Mouse (Mus musculus): ENCODE data around the gene Vegfb. TPM values are rescaled to one million over a fixed set of nuclear protein-coding genes. Genes with fewer than 3 reads are reported as not detected.
A peak's percentile ranks its signal among the peaks of the same experiment; 100 is the strongest.

The Vegfb gene
- total RNA-seq, 1 experiment: 10.0 TPM

- Histone ChIP-seq H3K27ac (ENCODE audit: insufficient read depth, low read depth, low read length, poor library complexity, severe bottlenecking) (peak overlapping the region; percentile 57; the same call in 1 of the 2 replicates), H3K4me3 (ENCODE audit: insufficient read depth in 1 of 2, low read depth in 1 of 2, low read length in 2 of 2, poor library complexity in 1 of 2, severe bottlenecking in 1 of 2) (no peak overlapping the region), H3K36me3 (ENCODE audit: control insufficient read depth, insufficient read depth, low read length, poor library complexity, severe bottlenecking) (no peaks in the 10 kb centered on the region; the same call in 1 of the 2 replicates), H3K4me1 (ENCODE audit: control insufficient read depth in 2 of 2, insufficient read depth in 2 of 2, low read length in 2 of 2, poor library complexity in 1 of 2) (peaks cover 0 to 18% of the 10 kb centered on the region in 2 experiments; a peak in 3 of 4 replicates), H3K9ac (ENCODE audit: insufficient read depth, low read depth, low read length, poor library complexity, severe bottlenecking) (peak overlapping the region; percentile 48; the same call in 1 of the 2 replicates), H3K9me3 (ENCODE audit: control insufficient read depth, insufficient read depth, low read depth, low read length) (no peaks in the 10 kb centered on the region)
- in situ Hi-C loops (cut with MboI; ENCODE audit: low sequenced_read_pairs in 2 of 2, unreplicated experiment in 2 of 2): no loop called here
- TF ChIP-seq CHD2 (IDR thresholded peaks at IDR 0.05; ENCODE audit: low read depth, low read length) (no peak), ZC3H11A (IDR thresholded peaks at IDR 0.05; ENCODE audit: borderline replicate concordance, low read depth, low read length) (no peak), ZNF384 (IDR thresholded peaks at IDR 0.05; ENCODE audit: low read depth, low read length) (no peak), HCFC1 (IDR thresholded peaks at IDR 0.05; ENCODE audit: borderline replicate concordance, insufficient read depth, low read length) (no peak), MAFK (IDR thresholded peaks at IDR 0.05; ENCODE audit: insufficient read depth, low read depth, low read length) (no peak)
- no peak for DNase-seq (ENCODE audit: low read depth, low spot score)
Observed at GRCm38 (mm10) chr19:6947742-6948141, 39.7 kb downstream of the Vegfb start.

GRCm38 (mm10) chr19:6943709-6944108 is 43.7 kb downstream of the Vegfb start:
- peaks cover 0 to 16% of the 10 kb centered on the region in 2 experiments; a peak in 3 of 4 replicates for H3K4me1 ChIP-seq (ENCODE audit: control insufficient read depth in 2 of 2, insufficient read depth in 2 of 2, low read length in 2 of 2, poor library complexity in 1 of 2)
- no peak overlapping the region; the same call in 1 of the 2 replicates for H3K9ac ChIP-seq (ENCODE audit: insufficient read depth, low read depth, low read length, poor library complexity, severe bottlenecking)
- in situ Hi-C loops (cut with MboI; ENCODE audit: low sequenced_read_pairs in 2 of 2, unreplicated experiment in 2 of 2): no loop called here
- no peaks in the 10 kb centered on the region for H3K9me3 ChIP-seq (ENCODE audit: control insufficient read depth, insufficient read depth, low read depth, low read length)
- no peaks in the 10 kb centered on the region for H3K36me3 ChIP-seq (ENCODE audit: control insufficient read depth, insufficient read depth, low read length, poor library complexity, severe bottlenecking)
- DNase-seq (ENCODE audit: low read depth, low spot score): no peak
- TF ChIP-seq ZNF384 (IDR thresholded peaks at IDR 0.05; ENCODE audit: low read depth, low read length) (no peak), ZC3H11A (IDR thresholded peaks at IDR 0.05; ENCODE audit: borderline replicate concordance, low read depth, low read length) (no peak), HCFC1 (IDR thresholded peaks at IDR 0.05; ENCODE audit: borderline replicate concordance, insufficient read depth, low read length) (no peak), CHD2 (IDR thresholded peaks at IDR 0.05; ENCODE audit: low read depth, low read length) (no peak), MAFK (IDR thresholded peaks at IDR 0.05; ENCODE audit: insufficient read depth, low read depth, low read length) (no peak)
- H3K27ac ChIP-seq (ENCODE audit: insufficient read depth, low read depth, low read length, poor library complexity, severe bottlenecking): no peak overlapping the region
- no peak overlapping the region for H3K4me3 ChIP-seq (ENCODE audit: insufficient read depth in 1 of 2, low read depth in 1 of 2, low read length in 2 of 2, poor library complexity in 1 of 2, severe bottlenecking in 1 of 2)

GRCm38 (mm10) chr19:6942764-6943163 is 44.7 kb downstream of the Vegfb start:
- Histone ChIP-seq H3K4me3 (ENCODE audit: insufficient read depth in 1 of 2, low read depth in 1 of 2, low read length in 2 of 2, poor library complexity in 1 of 2, severe bottlenecking in 1 of 2) (peak overlapping the region; percentile 35 to 43), H3K9me3 (ENCODE audit: control insufficient read depth, insufficient read depth, low read depth, low read length) (no peaks in the 10 kb centered on the region), H3K9ac (ENCODE audit: insufficient read depth, low read depth, low read length, poor library complexity, severe bottlenecking) (peak overlapping the region; percentile 25; the same call in 1 of the 2 replicates), H3K4me1 (ENCODE audit: control insufficient read depth in 2 of 2, insufficient read depth in 2 of 2, low read length in 2 of 2, poor library complexity in 1 of 2) (peaks cover 0 to 10% of the 10 kb centered on the region in 2 experiments; a peak in 1 of 4 replicates), H3K36me3 (ENCODE audit: control insufficient read depth, insufficient read depth, low read length, poor library complexity, severe bottlenecking) (no peaks in the 10 kb centered on the region), H3K27ac (ENCODE audit: insufficient read depth, low read depth, low read length, poor library complexity, severe bottlenecking) (no peak overlapping the region)
- no peak for DNase-seq (ENCODE audit: low read depth, low spot score)
- in situ Hi-C loops (cut with MboI; ENCODE audit: low sequenced_read_pairs in 2 of 2, unreplicated experiment in 2 of 2): no loop called here
- TF ChIP-seq ZC3H11A (IDR thresholded peaks at IDR 0.05; ENCODE audit: borderline replicate concordance, low read depth, low read length): no peak
- TF ChIP-seq MAFK (IDR thresholded peaks at IDR 0.05; ENCODE audit: insufficient read depth, low read depth, low read length): no peak
- no peak for TF ChIP-seq HCFC1 (IDR thresholded peaks at IDR 0.05; ENCODE audit: borderline replicate concordance, insufficient read depth, low read length)
- no peak for TF ChIP-seq ZNF384 (IDR thresholded peaks at IDR 0.05; ENCODE audit: low read depth, low read length)
- TF ChIP-seq CHD2 (IDR thresholded peaks at IDR 0.05; ENCODE audit: low read depth, low read length): no peak

GRCm38 (mm10) chr19:6942249-6942691 is 45.2 kb downstream of the Vegfb start, which contains the start of gene Gpr137:
Gpr137 (minus strand) TSS chr19:6942480.
- Histone ChIP-seq H3K9me3 (ENCODE audit: control insufficient read depth, insufficient read depth, low read depth, low read length) (no peaks in the 10 kb centered on the region), H3K9ac (ENCODE audit: insufficient read depth, low read depth, low read length, poor library complexity, severe bottlenecking) (peak within 1 kb of the TSS; percentile 82), H3K27ac (ENCODE audit: insufficient read depth, low read depth, low read length, poor library complexity, severe bottlenecking) (peak within 1 kb of the TSS; percentile 58; the same call in 1 of the 2 replicates), H3K4me1 (ENCODE audit: control insufficient read depth in 2 of 2, insufficient read depth in 2 of 2, low read length in 2 of 2, poor library complexity in 1 of 2) (peaks cover 0 to 10% of the 10 kb centered on the region in 2 experiments; a peak in 1 of 4 replicates), H3K36me3 (ENCODE audit: control insufficient read depth, insufficient read depth, low read length, poor library complexity, severe bottlenecking) (no peaks in the 10 kb centered on the region), H3K4me3 (ENCODE audit: insufficient read depth in 1 of 2, low read depth in 1 of 2, low read length in 2 of 2, poor library complexity in 1 of 2, severe bottlenecking in 1 of 2) (peak within 1 kb of the TSS; percentile 35 to 83)
- TF ChIP-seq ZNF384 (IDR thresholded peaks at IDR 0.05; ENCODE audit: low read depth, low read length) (no peak), HCFC1 (IDR thresholded peaks at IDR 0.05; ENCODE audit: borderline replicate concordance, insufficient read depth, low read length) (0 out of 2 replicates have a peak, but pooled peaks have one; percentile 29)
- DNase-seq (ENCODE audit: low read depth, low spot score): peak; percentile 92
- in situ Hi-C loops (cut with MboI; ENCODE audit: low sequenced_read_pairs in 2 of 2, unreplicated experiment in 2 of 2): no loop called here
